Mouse (Mus musculus) gastrocnemius, postnatal 14 days (tissue): ENCODE measurements around the gene Fibcd1. TPM values are rescaled to one million over a fixed set of nuclear protein-coding genes. Genes with fewer than 3 reads are reported as not detected.
A peak's percentile ranks its signal among the peaks of the same experiment; 100 is the strongest.

Experiments used
- DNase-seq: peaks from one replicate; pipeline ENCODE4 v3.0.0; 2021; ENCODE audit warnings: mixed read lengths
- intact Hi-C: fragments of 180-260 bp; cut with DNase I; formaldehyde crosslinking; loops from one replicate; pipeline ENCODE4 v1.15.1; 2025; ENCODE audit warnings: low total_unique reads
- total RNA-seq, 2 experiments: library from RNA; stranded (reverse); gene quantifications; 2 replicates each; pipeline ENCODE4 v1.2.3; 2021

Gene Fibcd1
- total RNA-seq, 2 experiments from 2014 or later, result not detected

- DNase-seq, result no peak
- intact Hi-C loops, result no loop called here
Observed at GRCm38 (mm10) chr2:31822524-31823371, 23.1 kb downstream of the Fibcd1 start.

- DNase-seq, result peak; percentile 73
- intact Hi-C loops, result loop anchor here (5.0 kb wide), 1 partner anchor 97 kb away; no protein-coding TSS in a partner anchor
Observed at GRCm38 (mm10) chr2:31815367-31815766, 30.4 kb downstream of the Fibcd1 start.

- intact Hi-C loops, result loop anchor here (5.0 kb wide), 1 partner anchor 98 kb away; no protein-coding TSS in a partner anchor
- no peak for DNase-seq
Observed at GRCm38 (mm10) chr2:31814699-31815098, 31.1 kb downstream of the Fibcd1 start.

GRCm38 (mm10) chr2:31813641-31814040, 32.2 kb downstream of the Fibcd1 start:
- intact Hi-C loops, result no loop called here

GRCm38 (mm10) chr2:31811086-31811958, 34.5 kb downstream of the Fibcd1 start:
- intact Hi-C loops, result no loop called here
- DNase-seq, result no peak

More at GRCm38 (mm10) chr2:31813641-31814040, 32.2 kb downstream of the Fibcd1 start:
- DNase-seq, result no peak

GRCm38 (mm10) chr2:31810444-31810843, 35.4 kb downstream of the Fibcd1 start, which contains the start of gene Qrfp:
Gene Qrfp, minus strand, starts transcription at chr2:31810580.
- intact Hi-C loops, result no loop called here
- no peak for DNase-seq

DNA sequence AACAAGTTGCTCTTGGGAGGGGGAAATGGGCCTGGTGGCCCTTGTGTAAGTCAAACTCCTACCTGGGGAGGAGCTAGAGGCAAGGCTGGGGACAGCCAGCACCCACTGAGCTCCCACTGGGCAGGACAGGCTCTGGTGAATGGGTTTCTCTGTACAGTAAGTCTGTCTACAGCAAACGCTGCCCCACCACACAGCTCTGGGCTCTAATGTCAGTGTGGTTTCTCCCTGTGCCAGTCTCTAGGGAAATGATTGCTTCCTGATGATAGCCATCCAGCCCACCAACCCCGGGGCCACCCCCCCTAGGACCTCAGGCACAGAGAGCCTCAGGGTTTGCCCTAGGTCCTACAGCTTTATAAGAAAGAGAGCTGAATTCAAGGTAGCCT, 36.5 kb downstream of the Fibcd1 start:
- intact Hi-C loops, result no loop called here
- DNase-seq, result no peak

DNA sequence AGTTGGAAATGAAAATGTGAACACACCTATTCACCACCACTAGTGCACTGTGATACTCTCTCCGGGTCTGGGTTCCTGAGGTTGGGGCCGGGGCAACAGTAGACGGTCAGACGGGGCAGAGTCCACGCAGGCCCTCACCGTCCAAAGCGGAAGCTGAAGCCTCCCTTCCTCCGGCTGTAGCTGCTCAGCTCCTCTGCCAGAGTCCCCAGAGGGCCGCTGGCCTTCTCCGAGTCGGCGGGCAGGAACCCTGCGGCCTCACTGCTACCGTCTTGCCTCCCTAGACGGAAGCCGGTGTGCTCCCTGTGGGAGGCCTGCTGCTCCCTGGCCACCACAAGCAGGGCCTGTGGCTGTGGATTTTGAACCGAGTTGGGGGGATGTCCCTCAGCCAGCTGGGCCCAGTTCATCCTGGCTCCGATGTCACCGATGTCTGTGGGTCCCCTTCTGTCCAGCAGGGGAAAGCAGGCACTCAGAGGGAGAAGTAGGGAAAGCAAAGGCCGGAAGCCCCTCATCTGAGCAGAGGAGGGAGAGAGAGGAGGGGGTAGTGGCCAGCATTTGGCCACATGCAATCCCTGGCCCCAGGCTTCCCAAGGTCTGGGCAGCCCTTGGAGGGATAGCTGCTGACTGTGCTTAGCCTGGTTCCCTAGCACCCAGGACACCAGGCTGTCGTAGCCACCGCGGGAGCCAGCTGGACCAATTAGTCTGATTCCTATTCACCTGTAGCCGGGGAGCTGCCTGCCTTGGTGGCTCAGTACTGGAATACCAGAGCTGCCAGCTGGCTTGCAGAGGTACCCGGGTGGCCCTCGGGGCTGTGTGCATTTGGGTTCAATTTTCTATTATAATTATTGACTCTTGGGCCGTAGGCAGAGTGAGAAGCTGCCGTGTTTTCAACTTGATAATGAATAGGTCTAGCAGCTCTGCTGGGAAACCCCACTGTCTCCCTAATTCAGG, 37.1 kb downstream of the Fibcd1 start:
- intact Hi-C loops, result no loop called here
- peak; percentile 42 for DNase-seq

- no peak for DNase-seq
- intact Hi-C loops, result no loop called here
Observed at GRCm38 (mm10) chr2:31806639-31807382, 39.0 kb downstream of the Fibcd1 start.

GRCm38 (mm10) chr2:31803480-31803879, 42.3 kb downstream of the Fibcd1 start:
- DNase-seq, result no peak
- intact Hi-C loops, result no loop called here

DNA sequence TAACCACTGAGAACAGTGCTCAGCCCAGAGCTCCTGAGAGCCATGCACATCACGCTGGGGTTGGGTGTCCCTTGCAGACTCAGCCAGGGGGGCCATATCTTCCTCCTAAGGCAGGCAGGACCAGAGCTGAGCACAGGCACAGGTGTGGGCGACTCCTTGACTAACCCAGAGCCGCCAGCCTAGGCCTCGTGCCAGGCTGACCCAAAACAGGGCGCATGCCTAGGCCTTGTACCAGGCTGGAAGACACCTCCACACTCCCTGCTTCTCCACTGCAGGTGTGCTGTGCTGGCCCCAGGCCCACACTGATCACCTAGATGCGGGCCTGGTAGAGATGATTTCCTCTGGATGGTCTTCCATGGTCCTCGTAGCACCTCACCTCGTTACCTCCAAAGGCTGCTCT, 43.0 kb downstream of the Fibcd1 start:
- intact Hi-C loops, result no loop called here
- no peak for DNase-seq

DNA sequence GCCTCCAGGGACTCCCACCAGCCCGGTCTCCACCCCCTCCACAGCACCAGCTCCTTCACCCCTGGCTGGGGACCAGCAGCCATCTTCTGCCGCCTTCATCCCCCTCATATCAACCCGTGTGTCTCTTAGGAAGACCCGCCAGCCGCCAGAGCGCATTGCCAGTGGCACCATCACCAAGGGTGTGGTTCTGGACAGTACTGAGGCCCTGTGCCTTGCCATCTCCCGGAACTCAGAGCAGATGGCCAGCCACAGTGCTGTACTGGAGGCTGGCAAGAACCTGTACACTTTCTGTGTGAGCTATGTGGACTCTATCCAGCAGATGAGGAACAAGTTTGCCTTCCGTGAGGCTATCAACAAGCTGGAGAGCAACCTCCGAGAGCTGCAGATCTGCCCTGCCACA, 44.4 kb downstream of the Fibcd1 start:
- intact Hi-C loops, result no loop called here
- no peak for DNase-seq

DNA sequence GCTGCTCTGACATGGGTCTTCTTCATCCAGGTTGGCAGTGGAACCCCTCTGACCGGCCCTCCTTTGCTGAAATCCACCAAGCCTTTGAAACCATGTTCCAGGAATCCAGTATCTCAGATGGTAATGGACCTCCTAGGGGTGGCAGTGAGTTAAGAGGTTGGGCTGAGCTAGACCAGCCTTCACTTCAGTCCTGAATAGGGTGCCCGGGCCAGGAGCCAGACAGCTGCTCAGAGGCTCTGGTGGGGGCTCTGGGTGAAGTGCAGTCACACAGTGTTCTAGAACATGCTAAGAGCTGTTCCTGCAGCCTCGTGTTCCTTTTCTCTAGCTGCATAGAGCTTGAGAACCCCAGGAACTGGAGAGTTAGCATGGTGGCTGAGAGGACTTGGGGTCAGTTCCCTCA, 48.9 kb downstream of the Fibcd1 start:
- peak; percentile 63 for DNase-seq
- intact Hi-C loops, result loop anchor here (10.0 kb wide), 1 partner anchor 312 kb away; no protein-coding TSS in a partner anchor

GRCm38 (mm10) chr2:31792611-31793010, 53.2 kb downstream of the Fibcd1 start:
- intact Hi-C loops, result loop anchor here (10.0 kb wide), 1 partner anchor 308 kb away; no protein-coding TSS in a partner anchor
- DNase-seq, result no peak

GRCm38 (mm10) chr2:31791260-31791659, 54.5 kb downstream of the Fibcd1 start:
- intact Hi-C loops, result loop anchor here (10.0 kb wide), 1 partner anchor 306 kb away; no protein-coding TSS in a partner anchor
- DNase-seq, result no peak

- no peak for DNase-seq
Observed at GRCm38 (mm10) chr2:31790728-31791251, 55.0 kb downstream of the Fibcd1 start.

GRCm38 (mm10) chr2:31789215-31789614, 56.6 kb downstream of the Fibcd1 start:
- intact Hi-C loops, result loop anchor here (5.0 to 10.0 kb wide), 2 partner anchors 64 to 107 kb away; no protein-coding TSS in a partner anchor
- no peak for DNase-seq

More at GRCm38 (mm10) chr2:31790728-31791251, 55.0 kb downstream of the Fibcd1 start:
- intact Hi-C loops, result loop anchor here (10.0 kb wide), 1 partner anchor 306 kb away; no protein-coding TSS in a partner anchor

DNA sequence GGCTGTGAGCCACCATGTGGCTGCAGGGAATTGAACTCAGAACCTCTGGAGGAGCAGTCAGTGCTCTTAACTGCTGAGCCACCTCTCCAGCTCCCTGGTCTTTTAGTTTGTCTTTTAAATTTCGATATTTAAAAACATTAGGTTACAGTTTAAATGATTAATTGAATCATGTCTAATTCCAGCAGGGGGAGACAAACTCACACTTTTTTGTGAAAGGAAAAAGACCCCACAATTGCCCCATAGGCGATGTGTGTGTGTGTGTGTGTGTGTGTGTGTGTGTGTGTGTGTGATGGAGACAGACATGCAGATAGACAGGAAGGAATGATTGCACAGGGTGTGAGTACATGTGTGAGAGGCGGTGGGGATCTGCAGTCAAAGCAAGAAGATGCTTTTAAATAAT, 57.6 kb downstream of the Fibcd1 start:
- intact Hi-C loops, result loop anchor here (5.0 to 10.0 kb wide), 2 partner anchors 63 to 106 kb away; no protein-coding TSS in a partner anchor
- no peak for DNase-seq
